Comparison of ENCODE assay signal across 9 mouse cellular contexts in genomic region chr17:29603283-29603682, GRCm38 (mm10). TPM values are rescaled to one million over a fixed set of nuclear protein-coding genes. Genes with fewer than 3 reads are reported as not detected.
A peak's percentile ranks its signal among the peaks of the same experiment; 100 is the strongest.
DNase-seq lines count a peak whose midpoint lies in the region; ATAC-seq lines count a peak whose summit lies in the region.
"Had no signal": no experiment of that assay in that cellular context is flagged by ENCODE, and none has a peak within 500 bp of the region (broad histone marks: within the 10 kb centered on the region; RNA-seq: fewer than 3 reads in every experiment).

No protein-coding gene starts in this region.

- H3K27me3 ChIP-seq in kidney, embryonic 15.5 days: no peaks in the 10 kb centered on the region
- H3K27me3 ChIP-seq in forebrain, embryonic 12.5 days: no peaks in the 10 kb centered on the region
- H3K27me3 ChIP-seq in hindbrain, embryonic 14.5 days (ENCODE audit: control insufficient read depth, insufficient read depth, low read length): no peaks in the 10 kb centered on the region
- no peaks in the 10 kb centered on the region for H3K27me3 ChIP-seq in midbrain, embryonic 15.5 days (replicated peaks)

- H3K27ac ChIP-seq in kidney, embryonic 15.5 days: no peak overlapping the region
- no peak overlapping the region for H3K27ac ChIP-seq in forebrain, embryonic 12.5 days
- no peak overlapping the region for H3K27ac ChIP-seq in hindbrain, embryonic 14.5 days
- H3K27ac ChIP-seq in midbrain, embryonic 15.5 days: no peak overlapping the region

- intact Hi-C loops in left cerebral cortex, postnatal 14 days (cut with DNase I): loop anchor here (5.0 kb wide), 1 partner anchor 279 kb away; no protein-coding TSS in a partner anchor

- no peak overlapping the region for H3K4me3 ChIP-seq in kidney, embryonic 15.5 days (replicated peaks)
- no peak overlapping the region for H3K4me3 ChIP-seq in forebrain, embryonic 12.5 days (replicated peaks)
- no peak overlapping the region for H3K4me3 ChIP-seq in hindbrain, embryonic 14.5 days (replicated peaks; ENCODE audit: low read length)
- no peak overlapping the region for H3K4me3 ChIP-seq in midbrain, embryonic 15.5 days
- H3K4me3 ChIP-seq: myocyte had no signal

- WGBS in kidney, embryonic 15.5 days: 23% methylated on average over 6 of the region's 6 CpGs
- WGBS in forebrain, embryonic 12.5 days: 25% methylated on average over 6 of the region's 6 CpGs
- 25% methylated on average over 6 of the region's 6 CpGs for WGBS in hindbrain, embryonic 14.5 days
- 25% methylated on average over 6 of the region's 6 CpGs for WGBS in midbrain, embryonic 15.5 days

- 0 out of 2 replicates have a peak, but pooled peaks cover 7% of the 10 kb centered on the region for H3K4me1 ChIP-seq in kidney, embryonic 15.5 days
- no peaks in the 10 kb centered on the region for H3K4me1 ChIP-seq in forebrain, embryonic 12.5 days
- no peaks in the 10 kb centered on the region for H3K4me1 ChIP-seq in hindbrain, embryonic 14.5 days (replicated peaks; ENCODE audit: control insufficient read depth, insufficient read depth, low read length)
- no peaks in the 10 kb centered on the region for H3K4me1 ChIP-seq in midbrain, embryonic 15.5 days

- no peak overlapping the region for H3K9ac ChIP-seq in kidney, embryonic 15.5 days
- H3K9ac ChIP-seq in forebrain, embryonic 12.5 days: no peak overlapping the region
- no peak overlapping the region for H3K9ac ChIP-seq in hindbrain, embryonic 14.5 days
- H3K9ac ChIP-seq in midbrain, embryonic 15.5 days: no peak overlapping the region

- peak; percentile 86 for DNase-seq in kidney, adult 18-20 months
- peak; percentile 70 for DNase-seq in c-Kit-positive CD71-positive TER-119-positive erythroid progenitor cells, embryonic 14.5 days (ENCODE audit: low spot score)
- DNase-seq in hindbrain, embryonic 14.5 days (ENCODE audit: low spot score): peak; percentile 93
- DNase-seq in left cerebral cortex, postnatal 14 days (ENCODE audit: low spot score in 2 of 2): peak; percentile 85 to 88
- peak; percentile 23 to 30 for DNase-seq in spleen, postnatal 36 days (ENCODE audit: low spot score in 2 of 2)

- no peak overlapping the region for H3K4me2 ChIP-seq in kidney, embryonic 15.5 days
- no peak overlapping the region for H3K4me2 ChIP-seq in forebrain, embryonic 12.5 days
- no peak overlapping the region for H3K4me2 ChIP-seq in hindbrain, embryonic 14.5 days (replicated peaks)
- H3K4me2 ChIP-seq in midbrain, embryonic 15.5 days: no peak overlapping the region

- no peak for ATAC-seq in kidney, embryonic 15.5 days (replicated peaks; ENCODE audit: low FRiP score)
- ATAC-seq in forebrain, embryonic 12.5 days (ENCODE audit: low FRiP score): 0 out of 2 replicates have a peak, but pooled peaks have one; percentile 30
- no peak for ATAC-seq in hindbrain, embryonic 14.5 days (ENCODE audit: low FRiP score)
- peak; percentile 70; the same call in 1 of the 2 replicates for ATAC-seq in midbrain, embryonic 15.5 days (replicated peaks)

- peaks cover 61% of the 10 kb centered on the region for H3K36me3 ChIP-seq in kidney, embryonic 15.5 days
- peaks cover 44% of the 10 kb centered on the region for H3K36me3 ChIP-seq in forebrain, embryonic 12.5 days (replicated peaks)
- H3K36me3 ChIP-seq in hindbrain, embryonic 14.5 days (replicated peaks; ENCODE audit: control insufficient read depth, insufficient read depth): peaks cover 54% of the 10 kb centered on the region
- H3K36me3 ChIP-seq in midbrain, embryonic 15.5 days (replicated peaks): peaks cover 17% of the 10 kb centered on the region

- no peaks in the 10 kb centered on the region for H3K9me3 ChIP-seq in kidney, embryonic 15.5 days (replicated peaks)
- no peaks in the 10 kb centered on the region for H3K9me3 ChIP-seq in forebrain, embryonic 12.5 days
- no peaks in the 10 kb centered on the region for H3K9me3 ChIP-seq in hindbrain, embryonic 14.5 days (ENCODE audit: control insufficient read depth, low read length)
- H3K9me3 ChIP-seq in midbrain, embryonic 15.5 days: no peaks in the 10 kb centered on the region

RNA-seq across cellular contexts. Expression of gene Rnf8, which starts 11.3 kb away (rescaled TPM):
- 73.7 and 76.0 TPM in 2 replicates for polyA plus RNA-seq in kidney, embryonic 15.5 days (2015; fragmentation: Nextera tagmentation; extraction: Ambion mirVana)
- 113 and 117 TPM in 2 replicates for polyA plus RNA-seq in forebrain, embryonic 12.5 days (2016; fragmentation: Nextera tagmentation; extraction: Ambion mirVana)
- polyA plus RNA-seq in hindbrain, embryonic 14.5 days (2014; fragmentation: Nextera tagmentation; extraction: Ambion mirVana): 82.2 and 89.6 TPM in 2 replicates
- 10 to 100 TPM; 46.8 to 58.6 TPM for total RNA-seq in left cerebral cortex, postnatal 14 days (2021)
- 85.6 and 88.0 TPM in 2 replicates for polyA plus RNA-seq in midbrain, embryonic 15.5 days (2015; fragmentation: Nextera tagmentation; extraction: Ambion mirVana)

RNA-seq across cellular contexts. Expression of gene Gm28043, which starts 11.4 kb away (rescaled TPM):
- polyA plus RNA-seq in kidney, embryonic 15.5 days (2015; fragmentation: Nextera tagmentation; extraction: Ambion mirVana): 2.8 TPM in 2 replicates
- 4.1 and 4.6 TPM in 2 replicates for polyA plus RNA-seq in forebrain, embryonic 12.5 days (2016; fragmentation: Nextera tagmentation; extraction: Ambion mirVana)
- 1.8 and 2.6 TPM in 2 replicates for polyA plus RNA-seq in hindbrain, embryonic 14.5 days (2014; fragmentation: Nextera tagmentation; extraction: Ambion mirVana)
- 1 to 10 TPM; 3.1 to 3.7 TPM for total RNA-seq in left cerebral cortex, postnatal 14 days (2021)
- 1.8 and 2.2 TPM in 2 replicates for polyA plus RNA-seq in midbrain, embryonic 15.5 days (2015; fragmentation: Nextera tagmentation; extraction: Ambion mirVana)

RNA-seq across cellular contexts. Expression of gene Tmem217, which starts 51.1 kb away (rescaled TPM):
- polyA plus RNA-seq in kidney, embryonic 15.5 days (2015; fragmentation: Nextera tagmentation; extraction: Ambion mirVana): 0.80 and 1.2 TPM in 2 replicates
- 1.2 and 1.5 TPM in 2 replicates for polyA plus RNA-seq in forebrain, embryonic 12.5 days (2016; fragmentation: Nextera tagmentation; extraction: Ambion mirVana)
- polyA plus RNA-seq in hindbrain, embryonic 14.5 days (2014; fragmentation: Nextera tagmentation; extraction: Ambion mirVana): 0.50 and 0.53 TPM in 2 replicates
- total RNA-seq in left cerebral cortex, postnatal 14 days (2021): under 1 TPM in 1 of 2 experiments, not detected in 1; 0.68 TPM
- 1.5 and 1.7 TPM in 2 replicates for polyA plus RNA-seq in midbrain, embryonic 15.5 days (2015; fragmentation: Nextera tagmentation; extraction: Ambion mirVana)
- polyA plus RNA-seq: myocyte had no signal

RNA-seq across cellular contexts. Expression of gene Tbc1d22b, which starts 53.7 kb away (rescaled TPM):
- polyA plus RNA-seq in kidney, embryonic 15.5 days (2015; fragmentation: Nextera tagmentation; extraction: Ambion mirVana): 16.7 and 19.3 TPM in 2 replicates
- polyA plus RNA-seq in forebrain, embryonic 12.5 days (2016; fragmentation: Nextera tagmentation; extraction: Ambion mirVana): 24.3 and 27.0 TPM in 2 replicates
- 27.8 and 30.5 TPM in 2 replicates for polyA plus RNA-seq in hindbrain, embryonic 14.5 days (2014; fragmentation: Nextera tagmentation; extraction: Ambion mirVana)
- total RNA-seq in left cerebral cortex, postnatal 14 days (2021): 10 to 100 TPM; 44.1 to 47.0 TPM
- 29.9 and 31.0 TPM in 2 replicates for polyA plus RNA-seq in midbrain, embryonic 15.5 days (2015; fragmentation: Nextera tagmentation; extraction: Ambion mirVana)

RNA-seq across cellular contexts. Expression of gene Gm17657, which starts 53.8 kb away (rescaled TPM):
- not detected in 2 replicates for polyA plus RNA-seq in kidney, embryonic 15.5 days (2015; fragmentation: Nextera tagmentation; extraction: Ambion mirVana)
- polyA plus RNA-seq in forebrain, embryonic 12.5 days (2016; fragmentation: Nextera tagmentation; extraction: Ambion mirVana): not detected in 2 replicates
- not detected in 2 replicates for polyA plus RNA-seq in hindbrain, embryonic 14.5 days (2014; fragmentation: Nextera tagmentation; extraction: Ambion mirVana)
- total RNA-seq in left cerebral cortex, postnatal 14 days (2021): not detected
- not detected in 2 replicates for polyA plus RNA-seq in midbrain, embryonic 15.5 days (2015; fragmentation: Nextera tagmentation; extraction: Ambion mirVana)
- polyA plus RNA-seq: myocyte had no signal

Comparison
In these comparisons a context has a peak if more than half of its experiments do, and no peak if none do; other contexts are left out.
1. DNase-seq: peak in every context shown above with its lines; median percentile 93 in hindbrain, embryonic 14.5 days; 86 in left cerebral cortex, postnatal 14 days; 86 in kidney, adult 18-20 months; 70 in c-Kit-positive CD71-positive TER-119-positive erythroid progenitor cells, embryonic 14.5 days; 26 in spleen, postnatal 36 days.
2. ATAC-seq: peak in forebrain, embryonic 12.5 days (single experiment) and midbrain, embryonic 15.5 days (single experiment); none in kidney, embryonic 15.5 days (single experiment) and hindbrain, embryonic 14.5 days (single experiment).